Mouse (Mus musculus) spleen, adult 2 months (tissue): ENCODE data around the gene Kdelr1. TPM values are rescaled to one million over a fixed set of nuclear protein-coding genes. Genes with fewer than 3 reads are reported as not detected.

Experiments used
- DNase-seq, 2 experiments: peaks; one replicate each; pipeline versions ENCODE4 v3.0.0 to v3.0.0-alpha.2; 2012 to 2021; ENCODE audit warnings: low spot score in 2 of 2, low read depth in 1 of 2
- H3K27ac ChIP-seq: fragments of 200-500 bp; 2 replicates; pipeline ENCODE4 v1.5.1; 2012; ENCODE audit warnings: low read length, inconsistent platforms; ENCODE audit not compliant: insufficient read depth
- H3K27me3 ChIP-seq: fragments of 200-500 bp; 2 replicates; pipeline ENCODE4 v1.6.1; 2012; ENCODE audit warnings: mild to moderate bottlenecking, moderate library complexity, low read length, inconsistent platforms; ENCODE audit not compliant: control insufficient read depth, insufficient read depth
- H3K36me3 ChIP-seq: fragments of 200-500 bp; 2 replicates; pipeline ENCODE4 v1.6.1; 2012; ENCODE audit warnings: mild to moderate bottlenecking, low read length, inconsistent platforms; ENCODE audit not compliant: control insufficient read depth, insufficient read depth
- H3K4me1 ChIP-seq: fragments of 200-500 bp; 2 replicates; pipeline ENCODE4 v1.6.1; 2011; ENCODE audit warnings: inconsistent platforms; ENCODE audit not compliant: control insufficient read depth, insufficient read depth, insufficient read length
- H3K4me3 ChIP-seq: fragments of 200-500 bp; 2 replicates; pipeline ENCODE4 v1.5.1; 2011; ENCODE audit warnings: mild to moderate bottlenecking, inconsistent platforms; ENCODE audit not compliant: insufficient read depth, insufficient read length; ENCODE audit errors: extremely low read depth
- CTCF ChIP-seq: fragments of 200-500 bp; IDR thresholded peaks from 2 replicates; pipeline ENCODE4 v1.5.1; 2011; ENCODE audit warnings: mild to moderate bottlenecking, inconsistent platforms; ENCODE audit not compliant: insufficient read depth, insufficient read length, insufficient replicate concordance; ENCODE audit errors: extremely low read depth
- POLR2A ChIP-seq: fragments of 200-500 bp; IDR thresholded peaks from 2 replicates; pipeline ENCODE4 v1.6.1; 2011; ENCODE audit warnings: low read depth, low read length, inconsistent platforms
- WGBS: fragments of 180-500 bp; shearing (Covaris S2); methylation state at CpG from one replicate; pipeline ENCODE4 v1.1.7; 2018; 5-methylcytosine and 5-hydroxymethylcytosine counted together
- polyA plus RNA-seq: library from polyadenylated mRNA; depleted of rRNA; stranded (reverse); fragments of >200 nt; gene quantifications from 2 replicates; pipeline ENCODE4 v1.2.3, GENCODE M21; 2012

Gene Kdelr1
- polyA plus RNA-seq, 1 experiment = 78.7 TPM

DNA sequence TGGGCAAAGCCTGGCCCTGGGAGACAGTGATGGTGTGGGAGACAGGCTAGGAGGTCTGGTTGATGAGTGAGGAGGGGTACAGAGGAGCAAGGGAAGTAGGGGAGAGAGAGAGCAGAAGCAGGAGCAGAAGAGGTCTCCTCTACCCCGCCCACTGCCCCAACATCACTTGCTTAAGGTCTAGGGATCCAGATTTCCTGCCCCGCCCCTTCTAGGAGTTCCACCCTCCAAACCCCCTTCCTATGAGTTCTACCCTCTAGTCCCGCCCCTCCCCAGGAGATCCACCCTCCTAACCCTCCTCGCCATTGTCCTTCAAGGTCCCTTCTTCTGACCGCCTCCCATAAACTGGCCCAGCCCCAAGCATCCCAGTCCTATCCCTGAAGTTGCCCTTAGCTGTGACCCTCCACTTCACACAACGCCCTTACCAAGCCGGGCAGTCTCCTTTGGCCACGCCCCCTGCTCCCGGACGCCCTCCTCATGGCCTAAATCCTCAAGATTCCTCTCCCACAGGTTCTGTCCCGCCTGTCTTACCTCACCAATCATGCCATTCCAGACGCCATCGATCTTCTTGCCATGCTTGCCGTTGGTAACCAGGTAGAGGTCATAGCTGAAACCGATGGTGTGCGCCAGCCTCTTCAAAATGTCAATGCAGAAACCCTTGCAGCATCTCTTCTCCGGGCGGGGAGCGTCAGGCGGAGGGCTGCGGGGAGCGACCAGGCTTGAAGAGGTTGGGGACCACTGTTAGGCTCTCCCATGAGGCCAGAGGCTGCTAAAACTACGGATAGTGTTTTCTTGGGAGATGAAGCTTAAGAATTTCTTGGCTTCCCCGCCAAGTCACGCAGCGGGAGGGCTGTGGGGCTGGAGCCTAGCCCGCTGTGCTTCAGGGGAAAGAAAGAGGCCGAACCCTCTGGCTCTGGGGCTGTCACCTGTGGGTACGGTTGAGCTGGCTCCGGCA lies 15.3 kb upstream of the Kdelr1 start:
- no peak for DNase-seq
- no peak overlapping the region for H3K27ac ChIP-seq
- peak overlapping the region; percentile 23; the same call in 1 of the 2 replicates for H3K4me3 ChIP-seq
- WGBS = 11% methylated on average over 30 of the region's 30 CpGs
- TF ChIP-seq POLR2A = no peak
- no peaks in the 10 kb centered on the region for H3K4me1 ChIP-seq
- H3K27me3 ChIP-seq = peaks cover 7% of the 10 kb centered on the region; the same call in 1 of the 2 replicates
- H3K36me3 ChIP-seq = no peaks in the 10 kb centered on the region

- 70% methylated on average over 4 of the region's 4 CpGs for WGBS
- Histone ChIP-seq H3K4me3 (no peak overlapping the region), H3K27me3 (peaks cover 7% of the 10 kb centered on the region; the same call in 1 of the 2 replicates), H3K27ac (no peak overlapping the region), H3K4me1 (no peaks in the 10 kb centered on the region), H3K36me3 (no peaks in the 10 kb centered on the region)
- TF ChIP-seq POLR2A (no peak), CTCF (no peak)
- no peak for DNase-seq
Measured at GRCm38 (mm10) chr7:45859008-45859407, 13.6 kb upstream of the Kdelr1 start.

- H3K4me1 ChIP-seq = peaks cover 11% of the 10 kb centered on the region
- DNase-seq = no peak
- TF ChIP-seq POLR2A = no peak
- H3K36me3 ChIP-seq = no peaks in the 10 kb centered on the region
- H3K27ac ChIP-seq = no peak overlapping the region
- WGBS = 89% methylated on average over 7 of the region's 7 CpGs
- no peak overlapping the region for H3K4me3 ChIP-seq
- H3K27me3 ChIP-seq = peaks cover 2% of the 10 kb centered on the region; the same call in 1 of the 2 replicates
Measured at GRCm38 (mm10) chr7:45862804-45863203, 9.8 kb upstream of the Kdelr1 start.

DNA sequence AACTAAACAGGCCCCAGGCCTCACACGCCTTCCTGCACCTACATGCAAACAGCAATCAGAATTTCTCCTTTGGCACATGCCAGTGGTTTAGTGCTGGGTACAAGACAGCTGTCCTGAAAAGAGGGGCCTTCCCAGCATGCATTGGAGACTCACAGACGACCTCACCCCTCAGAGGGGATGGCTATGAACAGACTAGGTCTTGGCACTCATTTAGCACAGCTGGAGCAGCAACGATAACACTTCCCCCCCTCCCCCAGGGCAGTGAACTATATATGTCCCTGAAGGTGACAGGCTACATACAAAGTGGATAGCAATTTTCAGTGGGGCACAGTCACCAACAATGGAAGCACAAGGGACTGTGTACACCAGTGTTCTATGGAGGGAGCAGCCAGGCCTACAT lies 8.1 kb upstream of the Kdelr1 start:
- peaks cover 5% of the 10 kb centered on the region; the same call in 1 of the 2 replicates for H3K27me3 ChIP-seq
- H3K4me1 ChIP-seq = peaks cover 11% of the 10 kb centered on the region
- 68% methylated on average over 3 of the region's 3 CpGs for WGBS
- TF ChIP-seq POLR2A = no peak
- TF ChIP-seq CTCF = no peak
- H3K36me3 ChIP-seq = no peaks in the 10 kb centered on the region
- no peak overlapping the region for H3K27ac ChIP-seq
- no peak for DNase-seq
- no peak overlapping the region for H3K4me3 ChIP-seq

DNA sequence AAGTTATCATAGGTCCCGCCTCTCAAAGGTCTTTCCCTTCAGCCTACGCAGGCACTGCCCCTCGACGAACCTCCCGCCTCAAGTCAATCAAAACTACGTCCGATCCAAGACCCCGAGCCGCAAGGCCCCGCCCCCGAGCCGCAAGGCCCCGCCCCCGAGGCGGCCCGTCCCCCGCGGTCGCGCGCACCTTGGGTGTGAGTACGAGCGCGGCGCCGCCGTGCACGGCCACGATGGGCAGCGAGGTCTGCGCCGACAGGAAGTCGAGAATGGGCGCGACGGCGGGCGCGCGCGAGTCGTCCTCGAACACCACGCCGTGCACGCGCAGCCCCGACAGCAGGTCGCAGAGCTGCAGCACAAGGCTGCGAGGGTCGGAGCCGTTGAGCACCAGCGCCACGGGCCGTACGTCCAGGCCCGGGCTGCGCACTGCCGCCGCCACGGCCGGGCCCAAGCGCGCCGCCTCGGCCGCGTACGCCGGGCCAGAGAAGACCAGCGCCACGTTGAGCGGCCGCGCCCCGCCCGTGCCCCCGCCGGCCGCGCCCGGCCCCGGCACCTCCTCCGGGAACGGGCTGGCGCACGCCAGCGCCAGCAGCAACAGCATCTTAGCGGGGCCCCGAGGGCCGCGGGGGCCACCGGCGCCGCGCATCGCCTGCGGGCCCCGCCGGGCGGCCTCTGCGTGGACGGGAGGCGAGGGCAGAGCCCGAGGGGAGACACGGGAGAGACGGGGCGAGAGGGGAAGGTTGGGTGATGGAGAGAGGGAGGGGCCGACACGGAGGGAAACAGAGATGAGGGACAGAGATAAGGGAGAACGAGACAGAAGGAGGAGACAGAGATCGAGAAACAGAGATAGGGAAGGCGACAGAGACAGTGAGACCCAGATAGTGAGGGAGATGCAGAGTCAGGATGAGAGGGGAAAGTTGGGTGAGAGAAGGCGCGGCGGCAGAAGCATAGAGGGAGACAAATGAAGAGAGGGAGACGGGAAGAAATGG lies 6.4 kb upstream of the Kdelr1 start:
- Histone ChIP-seq H3K27ac (peak overlapping the region; percentile 54; the same call in 1 of the 2 replicates), H3K27me3 (peaks cover 16% of the 10 kb centered on the region)

DNA sequence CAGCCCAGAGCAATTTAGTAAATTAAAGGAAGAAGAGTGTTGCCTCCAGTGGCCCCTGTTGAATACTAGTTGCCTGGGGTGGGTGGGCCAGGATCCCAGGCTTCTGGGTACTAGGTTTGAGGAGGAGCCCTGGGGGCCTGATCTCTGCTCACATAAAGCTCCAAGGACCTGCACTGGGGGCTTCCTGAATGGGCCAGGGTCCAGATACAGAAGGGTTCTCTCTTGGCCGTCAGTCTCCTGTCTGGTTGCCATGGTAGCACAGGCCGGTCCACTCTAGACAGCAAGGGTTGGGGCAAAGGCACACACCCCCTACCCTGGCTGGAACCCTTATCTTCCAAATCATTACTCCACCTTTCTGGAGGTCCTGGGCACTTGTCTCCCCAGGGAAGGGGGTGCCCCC lies 4.7 kb upstream of the Kdelr1 start:
- Histone ChIP-seq H3K4me1 (peaks cover 14% of the 10 kb centered on the region), H3K36me3 (no peaks in the 10 kb centered on the region), H3K27ac (no peak overlapping the region), H3K27me3 (peaks cover 16% of the 10 kb centered on the region), H3K4me3 (no peak overlapping the region)
- WGBS = 90% methylated on average over 2 of the region's 2 CpGs
- no peak for TF ChIP-seq POLR2A
- TF ChIP-seq CTCF = no peak
- no peak for DNase-seq

More for the DNA sequence above, 6.4 kb upstream of the Kdelr1 start:
- TF ChIP-seq CTCF (no peak), POLR2A (peak; percentile 29)
- WGBS = 2% methylated on average over 109 of the region's 117 CpGs
- Histone ChIP-seq H3K36me3 (no peaks in the 10 kb centered on the region), H3K4me3 (peak overlapping the region; percentile 79), H3K4me1 (peaks cover 14% of the 10 kb centered on the region)
- DNase-seq = peak; percentile 75 to 93
